Mouse (Mus musculus) c-Kit-positive CD71-negative TER-119-negative erythroid progenitor cells, embryonic 14.5 days (primary cell): Measurements from ENCODE around the gene Tmem179b.
A peak's percentile ranks its signal among the peaks of the same experiment; 100 is the strongest.

ENCODE experiments used
- DNase-seq: peaks from one replicate; pipeline ENCODE4 v3.0.0-alpha.2; 2013; ENCODE audit warnings: low read depth

Tmem179b gene

GRCm38 (mm10) chr19:8774086-8774835, at the start of gene Tmem179b:
Tmem179b (minus strand) TSS chr19:8774467.
- DNase-seq, result peak; percentile 97

- DNase-seq, result no peak
These were observed 48.4 kb upstream of the Tmem179b start for GRCm38 (mm10) chr19:8822696-8823095.

- DNase-seq, result no peak
These were observed 46.9 kb upstream of the Tmem179b start for GRCm38 (mm10) chr19:8821146-8821545.

- no peak for DNase-seq
These were observed 46.2 kb upstream of the Tmem179b start for GRCm38 (mm10) chr19:8820424-8820956.

- peak; percentile 96 for DNase-seq
These were observed 45.5 kb upstream of the Tmem179b start, which contains the start of gene Hnrnpul2 for GRCm38 (mm10) chr19:8819596-8820423. Hnrnpul2 (plus strand) TSS chr19:8820010.

GRCm38 (mm10) chr19:8818801-8819595, 44.7 kb upstream of the Tmem179b start, which contains the start of gene Ttc9c:
Ttc9c (minus strand) TSS chr19:8819333.
- peak; percentile 96 for DNase-seq

- no peak for DNase-seq
These were observed 44.1 kb upstream of the Tmem179b start for GRCm38 (mm10) chr19:8818301-8818798.

- no peak for DNase-seq
These were observed 42.7 kb upstream of the Tmem179b start for GRCm38 (mm10) chr19:8817001-8817400.

- no peak for DNase-seq
These were observed 41.5 kb upstream of the Tmem179b start for GRCm38 (mm10) chr19:8815812-8816211.

- DNase-seq, result no peak
These were observed 32.5 kb upstream of the Tmem179b start for GRCm38 (mm10) chr19:8806810-8807209.

- no peak for DNase-seq
These were observed 29.8 kb upstream of the Tmem179b start for GRCm38 (mm10) chr19:8803879-8804660.

- DNase-seq, result no peak
These were observed 29.0 kb upstream of the Tmem179b start for GRCm38 (mm10) chr19:8803204-8803780.

- peak; percentile 93 for DNase-seq
These were observed 28.0 kb upstream of the Tmem179b start, which contains the start of gene Zbtb3 for GRCm38 (mm10) chr19:8802130-8802821. Zbtb3 (plus strand) TSS chr19:8802555.

- DNase-seq, result no peak
These were observed 24.7 kb upstream of the Tmem179b start for GRCm38 (mm10) chr19:8798947-8799315.

GRCm38 (mm10) chr19:8798264-8798946, 24.1 kb upstream of the Tmem179b start, which contains the start of gene Polr2g:
Polr2g (minus strand) TSS chr19:8798577.
- DNase-seq, result peak; percentile 89

GRCm38 (mm10) chr19:8790171-8790570, 15.9 kb upstream of the Tmem179b start:
- no peak for DNase-seq

GRCm38 (mm10) chr19:8789171-8789570, 14.9 kb upstream of the Tmem179b start:
- DNase-seq, result no peak

- DNase-seq, result no peak
These were observed 14.3 kb upstream of the Tmem179b start for GRCm38 (mm10) chr19:8788521-8788920.
